Comparison of ENCODE assay signal across 35 mouse cellular contexts in genomic region chr5:57750320-57750719, GRCm38 (mm10). TPM values are rescaled to one million over a fixed set of nuclear protein-coding genes. Genes with fewer than 3 reads are reported as not detected.
"Had no signal": no experiment of that assay in that cellular context is flagged by ENCODE, and none has a peak within 500 bp of the region (broad histone marks: within the 10 kb centered on the region; RNA-seq: fewer than 3 reads in every experiment).

No protein-coding gene starts in this region.

- H3K9me3 ChIP-seq: heart, embryonic 10.5 days; heart, embryonic 12.5 days; heart, embryonic 13.5 days; heart, embryonic 15.5 days; hindbrain, embryonic 10.5 days; hindbrain, embryonic 12.5 days; hindbrain, embryonic 15.5 days; intestine, embryonic 15.5 days; kidney, embryonic 15.5 days had no signal

- DNase-seq: heart, postnatal 10 days; heart, postnatal 14 days; heart, postnatal 36 days; heart, postnatal 4 days; kidney, adult 11 months; kidney, adult 18-20 months; kidney, adult 2 months; kidney, adult 8-10 months; kidney, adult 9 months; kidney, postnatal 10 days; kidney, postnatal 14 days; kidney, postnatal 25 days; kidney, postnatal 36 days; kidney, postnatal 4 days; layer of hippocampus, adult 9-11 months; layer of hippocampus, postnatal 36 days had no signal

- ATAC-seq: hindbrain, embryonic 16.5 days; hindbrain, postnatal 0 days; inflammation-experienced regulatory T-cells, adult 6 months; intestine, embryonic 15.5 days; intestine, embryonic 16.5 days; intestine, postnatal 0 days had no signal

- H3K36me3 ChIP-seq: heart, embryonic 15.5 days; hindbrain, embryonic 10.5 days; hindbrain, embryonic 12.5 days; hindbrain, embryonic 15.5 days; intestine, embryonic 15.5 days; kidney, embryonic 15.5 days had no signal

- H3K4me1 ChIP-seq: hindbrain, embryonic 10.5 days; hindbrain, embryonic 12.5 days; hindbrain, embryonic 15.5 days; intestine, embryonic 15.5 days; kidney, embryonic 15.5 days had no signal

- H3K4me3 ChIP-seq: heart, embryonic 10.5 days; heart, embryonic 12.5 days; heart, embryonic 13.5 days; heart, embryonic 15.5 days; hindbrain, embryonic 10.5 days; hindbrain, embryonic 12.5 days; hindbrain, embryonic 15.5 days; intestine, embryonic 15.5 days; kidney, embryonic 15.5 days; layer of hippocampus, adult 2 months; left cerebral cortex, adult 2 months had no signal

- H3K27ac ChIP-seq: heart, embryonic 10.5 days; heart, embryonic 13.5 days; heart, embryonic 15.5 days; hindbrain, embryonic 10.5 days; hindbrain, embryonic 12.5 days; hindbrain, embryonic 14.5 days; hindbrain, embryonic 15.5 days; hindbrain, postnatal 0 days; intestine, embryonic 15.5 days; kidney, embryonic 15.5 days; kidney, postnatal 0 days; layer of hippocampus, adult 2 months; left cerebral cortex, adult 2 months had no signal

- H3K9ac ChIP-seq: heart, embryonic 12.5 days; heart, embryonic 13.5 days; heart, embryonic 15.5 days; hindbrain, embryonic 12.5 days; hindbrain, embryonic 14.5 days; hindbrain, embryonic 15.5 days; intestine, embryonic 15.5 days; kidney, embryonic 15.5 days had no signal

- H3K4me2 ChIP-seq: heart, embryonic 11.5 days; heart, embryonic 12.5 days; heart, embryonic 13.5 days; heart, embryonic 15.5 days; hindbrain, embryonic 12.5 days; hindbrain, embryonic 14.5 days; hindbrain, embryonic 15.5 days; intestine, embryonic 15.5 days; kidney, embryonic 15.5 days had no signal

- H3K27me3 ChIP-seq: heart, embryonic 12.5 days; heart, embryonic 13.5 days; heart, embryonic 15.5 days; hindbrain, embryonic 12.5 days; hindbrain, embryonic 15.5 days; intestine, embryonic 15.5 days; kidney, embryonic 15.5 days had no signal

RNA-seq across cellular contexts. Expression of gene Pcdh7, which starts 32.6 kb away (rescaled TPM):
- polyA plus RNA-seq: inflammation-experienced regulatory T-cells, adult 6 months had no signal
